In genomic region chr4:125756393-125756792, GRCm38 (mm10) we compare ENCODE assay signal across 7 mouse cellular contexts.
"Had no signal": no experiment of that assay in that cellular context is flagged by ENCODE, and none has a peak within 500 bp of the region (broad histone marks: within the 10 kb centered on the region; RNA-seq: fewer than 3 reads in every experiment).

No protein-coding gene starts in this region.

- DNase-seq: kidney, adult 11 months; kidney, adult 9 months; kidney, postnatal 36 days; left cerebral cortex, postnatal 4 days; lung, adult 18-20 months; thymus, adult 2 months; thymus, postnatal 25 days had no signal
